Mouse (Mus musculus) myocyte (in vitro differentiated cells): Measurements from ENCODE around the gene Cryz. TPM values are rescaled to one million over a fixed set of nuclear protein-coding genes. Genes with fewer than 3 reads are reported as not detected.

Source experiments
- H3K27me3 ChIP-seq: one replicate; pipeline ENCODE4 v1.6.1; 2011; ENCODE audit not compliant: control insufficient read depth, insufficient read depth, insufficient read length
- H3K36me3 ChIP-seq: one replicate; pipeline ENCODE4 v1.6.1; 2011; ENCODE audit not compliant: control insufficient read depth, insufficient read depth
- H3K4me2 ChIP-seq: one replicate; pipeline ENCODE4 v1.6.1; 2011; ENCODE audit warnings: low read depth, control low read depth
- H3K4me3 ChIP-seq: one replicate; pipeline ENCODE4 v1.5.1; 2011; ENCODE audit warnings: mild to moderate bottlenecking, control low read depth, moderate library complexity
- H3K79me2 ChIP-seq: one replicate; pipeline ENCODE4 v1.6.1; 2011; ENCODE audit not compliant: control insufficient read depth, insufficient read depth
- H3ac ChIP-seq: one replicate; pipeline ENCODE4 v1.6.1; 2011; ENCODE audit not compliant: control insufficient read depth, insufficient read length
- CEBPB ChIP-seq: IDR thresholded peaks from 2 replicates; pipeline ENCODE4 v1.6.1; 2011; ENCODE audit warnings: mild to moderate bottlenecking, moderate library complexity; ENCODE audit not compliant: poor library complexity, insufficient read depth, severe bottlenecking
- E2F4 ChIP-seq: IDR thresholded peaks from one replicate; pipeline ENCODE4 v1.6.1; 2011; ENCODE audit warnings: mild to moderate bottlenecking, control low read depth, moderate library complexity; ENCODE audit not compliant: insufficient read depth
- MAX ChIP-seq: IDR thresholded peaks from one replicate; pipeline ENCODE4 v1.6.1; 2011; ENCODE audit warnings: low read depth, mild to moderate bottlenecking, control low read depth
- MYOD1 ChIP-seq, 3 experiments: IDR thresholded peaks; one replicate each; pipeline ENCODE4 v1.6.1; 2011; ENCODE audit warnings: control low read depth in 2 of 3, low read depth in 2 of 3, mild to moderate bottlenecking in 2 of 3, moderate library complexity in 1 of 3; ENCODE audit not compliant: insufficient read length in 2 of 3, control insufficient read depth in 1 of 3
- MYOG ChIP-seq, 3 experiments: IDR thresholded peaks; one replicate each; pipeline ENCODE4 v1.6.1; 2011; ENCODE audit warnings: control low read depth in 2 of 3, low read depth in 2 of 3, mild to moderate bottlenecking in 2 of 3; ENCODE audit not compliant: insufficient read length in 2 of 3, control insufficient read depth in 1 of 3, insufficient read depth in 1 of 3
- POLR2A ChIP-seq: IDR thresholded peaks from one replicate; pipeline ENCODE4 v1.6.1; 2011; ENCODE audit warnings: low read depth, mild to moderate bottlenecking, control low read depth, moderate library complexity; ENCODE audit not compliant: insufficient read length
- POLR2AphosphoS2 ChIP-seq: IDR thresholded peaks from one replicate; pipeline ENCODE4 v1.6.1; 2011; ENCODE audit warnings: low read depth, control low read depth; ENCODE audit not compliant: insufficient read length
- REST ChIP-seq: IDR thresholded peaks from one replicate; pipeline ENCODE4 v1.6.1; 2011; ENCODE audit warnings: mild to moderate bottlenecking, control low read depth, moderate library complexity; ENCODE audit not compliant: insufficient read depth, insufficient read length
- SRF ChIP-seq: IDR thresholded peaks from one replicate; pipeline ENCODE4 v1.6.1; 2011; ENCODE audit warnings: low read depth; ENCODE audit not compliant: control insufficient read depth, insufficient read length
- TCF12 ChIP-seq: IDR thresholded peaks from one replicate; pipeline ENCODE4 v1.6.1; 2011; ENCODE audit warnings: mild to moderate bottlenecking, control low read depth; ENCODE audit not compliant: poor library complexity, insufficient read depth, severe bottlenecking
- TCF3 ChIP-seq: IDR thresholded peaks from one replicate; pipeline ENCODE4 v1.6.1; 2011; ENCODE audit warnings: low read depth, control low read depth; ENCODE audit not compliant: insufficient read length
- USF1 ChIP-seq: IDR thresholded peaks from one replicate; pipeline ENCODE4 v1.6.1; 2011; ENCODE audit warnings: low read depth, mild to moderate bottlenecking, control low read depth, moderate library complexity
- polyA plus RNA-seq: library from polyadenylated mRNA; unstranded; fragments of >200 nt; fragmentation: generic; extraction: Trizol; gene quantifications from one replicate; pipeline ENCODE4 v1.2.1, GENCODE M21; 2012; ENCODE audit warnings: missing spikeins

Gene Cryz
- polyA plus RNA-seq = 20.0 TPM

DNA sequence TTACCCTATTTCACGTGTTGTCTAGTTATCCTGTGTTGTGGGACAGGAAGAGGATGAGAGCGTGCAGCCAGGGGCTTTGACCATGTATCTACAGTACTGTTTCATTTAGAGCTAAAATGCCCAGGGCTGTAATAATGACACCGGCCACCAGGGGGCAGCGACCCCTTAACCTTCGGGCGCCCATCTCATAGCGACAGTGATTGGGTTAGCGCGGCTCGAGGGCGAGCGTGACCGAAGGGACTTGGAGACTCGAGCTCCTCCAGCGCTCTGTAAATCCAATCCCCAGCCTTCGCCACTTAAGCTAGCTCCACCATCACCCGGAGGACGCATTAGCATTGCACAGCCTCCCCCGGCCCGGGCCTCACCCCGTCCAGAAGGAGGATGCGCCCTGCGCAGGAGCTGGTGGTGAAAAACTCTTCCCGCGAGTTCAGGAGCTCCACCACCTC lies at the start of gene Cryz:
Gene Cryz (plus strand): TSS at position 224 of the 446 bp plus-strand sequence.
- Histone ChIP-seq H3K36me3 (no peaks in the 10 kb centered on the region), H3ac (peak within 1 kb of the TSS; percentile 61), H3K4me2 (peak within 1 kb of the TSS; percentile 87), H3K4me3 (peak within 1 kb of the TSS; percentile 71), H3K79me2 (no peaks in the 10 kb centered on the region), H3K27me3 (no peaks in the 10 kb centered on the region)
- TF ChIP-seq POLR2A (peak; percentile 40), TCF3 (no peak)

DNA sequence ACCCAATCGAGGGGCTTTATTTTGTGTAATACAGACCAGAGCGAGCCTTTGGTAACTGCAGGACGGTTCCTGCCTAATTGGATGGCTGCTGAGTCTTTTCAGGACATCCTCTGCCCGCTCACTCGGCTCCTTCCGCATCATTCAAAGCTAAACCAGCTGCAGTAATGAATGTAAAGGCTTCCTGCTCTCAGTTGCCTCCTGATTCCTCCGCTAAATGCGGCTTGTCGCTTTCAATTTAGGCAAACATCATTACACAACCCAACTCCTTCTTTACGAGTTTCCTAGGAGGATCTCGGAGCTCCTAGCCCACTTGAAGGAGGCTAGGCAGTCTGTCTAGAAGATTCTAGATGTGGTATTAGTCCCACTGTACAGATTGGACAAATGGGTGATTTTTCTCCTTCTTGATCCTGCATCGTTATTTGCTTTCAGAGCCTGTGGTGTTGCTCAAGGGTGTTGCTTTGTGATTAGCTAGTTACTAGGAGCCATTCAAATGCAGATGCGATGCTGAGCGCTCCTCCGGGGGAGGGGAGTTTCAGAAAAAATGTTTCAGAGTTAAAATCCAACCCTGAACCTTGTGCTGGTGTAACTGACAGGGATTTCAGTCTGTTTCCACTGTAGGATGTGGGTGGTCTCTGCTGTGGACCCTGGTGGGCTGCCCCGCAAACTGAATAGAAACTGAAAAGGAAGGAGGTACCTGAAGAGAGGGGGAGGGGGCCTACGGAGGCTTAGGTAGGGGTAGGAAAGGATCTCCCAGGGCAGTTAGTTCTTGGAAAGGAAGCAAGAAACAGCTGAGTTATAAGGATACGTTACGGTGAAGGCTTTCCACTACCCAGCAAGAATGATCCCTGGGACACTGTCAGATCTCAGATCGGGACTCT lies 48.7 kb upstream of the Cryz start:
- Histone ChIP-seq H3K4me2 (no peak overlapping the region), H3K36me3 (no peaks in the 10 kb centered on the region), H3K4me3 (no peak overlapping the region), H3K79me2 (no peaks in the 10 kb centered on the region), H3ac (no peak overlapping the region), H3K27me3 (no peaks in the 10 kb centered on the region)
- TF ChIP-seq REST (no peak), TCF3 (no peak)

DNA sequence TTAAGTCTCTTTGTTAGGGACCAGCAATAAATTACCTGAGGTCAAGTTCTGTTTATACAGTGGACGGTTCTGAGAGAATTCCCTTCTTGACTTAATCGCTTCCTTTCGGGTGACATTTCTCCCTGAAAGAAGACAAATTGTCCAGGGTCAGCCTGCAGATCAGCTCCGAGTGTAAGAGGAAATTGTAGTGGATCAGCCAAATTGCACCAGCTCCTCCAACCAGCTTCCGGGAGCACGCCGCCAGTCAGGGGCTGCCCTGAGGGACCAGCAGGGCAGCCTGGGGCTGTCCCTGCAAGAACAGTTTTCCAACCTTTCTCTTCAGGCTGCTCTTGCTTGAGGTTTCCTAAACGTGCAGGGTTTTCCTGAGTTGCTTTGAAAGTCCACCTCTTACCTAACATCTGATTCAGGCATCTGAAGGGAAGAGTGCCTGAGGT lies 47.6 kb upstream of the Cryz start:
- no peak overlapping the region for H3K4me2 ChIP-seq
- H3K79me2 ChIP-seq = no peaks in the 10 kb centered on the region
- no peak overlapping the region for H3K4me3 ChIP-seq
- H3K27me3 ChIP-seq = no peaks in the 10 kb centered on the region
- no peak overlapping the region for H3ac ChIP-seq
- no peaks in the 10 kb centered on the region for H3K36me3 ChIP-seq
- TF ChIP-seq CEBPB = no peak
- no peak for TF ChIP-seq TCF12
- TF ChIP-seq MAX = no peak
- no peak for TF ChIP-seq POLR2AphosphoS2
- no peak for TF ChIP-seq SRF
- TF ChIP-seq POLR2A = no peak
- no peak for TF ChIP-seq TCF3
- no peak for TF ChIP-seq REST
- no peak for TF ChIP-seq E2F4
- no peak for TF ChIP-seq MYOG (IDR thresholded peaks at IDR 0.05; ENCODE audit: control insufficient read depth in 1 of 3, insufficient read depth in 1 of 3, insufficient read length in 2 of 3, low read depth in 2 of 3)
- no peak for TF ChIP-seq USF1
- no peak for TF ChIP-seq MYOD1 (IDR thresholded peaks at IDR 0.05; ENCODE audit: control insufficient read depth in 1 of 3, insufficient read length in 2 of 3, low read depth in 2 of 3)

DNA sequence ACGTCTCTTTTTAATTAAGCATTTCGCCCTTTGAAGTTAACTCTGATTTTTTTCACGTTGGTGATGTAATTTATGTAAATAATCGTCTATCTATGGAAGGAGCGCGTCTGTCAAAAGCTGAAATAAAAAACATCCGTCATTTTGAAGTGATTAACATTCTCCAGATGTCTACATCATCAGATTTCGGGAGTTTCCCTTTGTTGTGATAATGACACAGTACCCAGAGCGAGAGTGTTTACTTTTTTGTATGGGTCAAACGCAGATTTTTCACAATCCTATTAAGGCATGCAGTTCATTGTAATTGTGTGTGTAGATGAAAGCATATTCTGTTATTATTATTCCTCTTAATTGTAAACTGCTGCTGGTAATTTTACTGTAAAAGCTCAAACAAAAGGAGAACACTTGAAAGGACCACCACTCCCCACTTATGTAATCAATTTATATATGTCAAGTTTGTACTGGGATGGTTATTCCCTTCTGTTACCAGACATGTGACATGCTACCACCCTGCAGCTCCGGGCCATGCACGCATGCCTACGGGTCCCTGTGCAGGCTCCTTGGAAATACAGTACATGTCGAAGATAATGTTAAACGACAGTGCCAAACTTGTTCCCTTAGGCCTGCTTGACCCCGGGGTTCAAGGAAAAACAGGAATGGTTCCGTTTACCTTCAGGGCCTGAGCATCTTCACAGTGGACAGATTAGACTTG lies 46.0 kb upstream of the Cryz start:
- no peak for TF ChIP-seq MYOD1 (IDR thresholded peaks at IDR 0.05; ENCODE audit: control insufficient read depth in 1 of 3, insufficient read length in 2 of 3, low read depth in 2 of 3)
- no peak for TF ChIP-seq REST
- no peaks in the 10 kb centered on the region for H3K79me2 ChIP-seq
- H3K4me2 ChIP-seq = no peak overlapping the region
- no peak overlapping the region for H3K4me3 ChIP-seq
- no peaks in the 10 kb centered on the region for H3K27me3 ChIP-seq
- no peaks in the 10 kb centered on the region for H3K36me3 ChIP-seq
- no peak overlapping the region for H3ac ChIP-seq

DNA sequence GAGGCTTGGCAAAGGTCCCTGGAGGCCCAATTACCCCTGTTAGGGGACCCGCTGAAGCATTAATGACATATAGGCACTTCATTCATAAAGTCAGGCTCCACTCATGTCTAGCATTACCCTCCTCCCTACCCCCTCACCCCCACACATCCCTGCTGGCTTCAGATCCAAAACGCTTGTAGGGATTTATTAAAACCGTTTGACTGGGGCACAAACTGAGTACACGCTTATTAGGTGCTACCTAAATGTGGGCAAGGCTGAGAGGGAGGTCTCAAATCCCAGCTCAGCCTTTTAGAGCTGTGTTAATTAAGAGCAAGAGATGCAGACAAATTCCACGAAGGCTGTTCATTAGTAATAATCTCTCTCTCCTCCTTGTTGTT lies 45.5 kb upstream of the Cryz start:
- no peak overlapping the region for H3ac ChIP-seq
- no peak overlapping the region for H3K4me2 ChIP-seq
- no peak overlapping the region for H3K4me3 ChIP-seq
- TF ChIP-seq REST (no peak), TCF3 (no peak), POLR2A (no peak), POLR2AphosphoS2 (no peak), E2F4 (no peak)
- H3K36me3 ChIP-seq = no peaks in the 10 kb centered on the region
- H3K79me2 ChIP-seq = no peaks in the 10 kb centered on the region
- no peaks in the 10 kb centered on the region for H3K27me3 ChIP-seq

DNA sequence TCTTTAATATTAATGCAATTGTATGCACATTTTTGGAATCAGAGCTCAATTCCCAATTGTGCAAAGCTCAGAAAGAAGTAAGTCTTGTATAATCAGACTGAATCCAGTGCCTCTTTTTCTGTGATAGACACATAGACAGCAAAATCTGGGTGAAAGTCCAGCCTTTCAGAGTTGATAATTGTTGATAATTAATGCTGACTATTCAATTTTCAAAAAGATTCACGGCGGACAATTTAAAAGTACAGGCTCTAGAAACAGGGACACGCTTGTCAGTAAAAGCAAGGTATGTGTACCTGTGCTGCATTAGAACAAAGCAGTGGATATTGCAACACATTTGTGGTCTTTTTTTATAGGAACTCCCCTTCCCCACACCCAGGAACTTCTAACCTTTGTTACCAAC lies 34.3 kb upstream of the Cryz start:
- Histone ChIP-seq H3K79me2 (no peaks in the 10 kb centered on the region), H3K4me3 (no peak overlapping the region), H3K4me2 (no peak overlapping the region), H3K36me3 (no peaks in the 10 kb centered on the region), H3ac (no peak overlapping the region), H3K27me3 (no peaks in the 10 kb centered on the region)
- no peak for TF ChIP-seq E2F4
- TF ChIP-seq CEBPB = no peak
- no peak for TF ChIP-seq TCF3
- no peak for TF ChIP-seq TCF12
- TF ChIP-seq POLR2AphosphoS2 = no peak
- no peak for TF ChIP-seq MYOD1 (IDR thresholded peaks at IDR 0.05; ENCODE audit: control insufficient read depth in 1 of 3, insufficient read length in 2 of 3, low read depth in 2 of 3)
- no peak for TF ChIP-seq USF1
- no peak for TF ChIP-seq POLR2A
- TF ChIP-seq REST = no peak
- no peak for TF ChIP-seq MAX
- no peak for TF ChIP-seq MYOG (IDR thresholded peaks at IDR 0.05; ENCODE audit: control insufficient read depth in 1 of 3, insufficient read depth in 1 of 3, insufficient read length in 2 of 3, low read depth in 2 of 3)
- TF ChIP-seq SRF = no peak
